Mouse (Mus musculus): ENCODE measurements around the gene Phb2.

The Phb2 gene

GRCm38 (mm10) chr6:124693243-124693981, 18.7 kb upstream of the Phb2 start:
- no peak for DNase-seq

- DNase-seq = peak; percentile 84
Measured at GRCm38 (mm10) chr6:124694166-124694955, 17.8 kb upstream of the Phb2 start.

DNA sequence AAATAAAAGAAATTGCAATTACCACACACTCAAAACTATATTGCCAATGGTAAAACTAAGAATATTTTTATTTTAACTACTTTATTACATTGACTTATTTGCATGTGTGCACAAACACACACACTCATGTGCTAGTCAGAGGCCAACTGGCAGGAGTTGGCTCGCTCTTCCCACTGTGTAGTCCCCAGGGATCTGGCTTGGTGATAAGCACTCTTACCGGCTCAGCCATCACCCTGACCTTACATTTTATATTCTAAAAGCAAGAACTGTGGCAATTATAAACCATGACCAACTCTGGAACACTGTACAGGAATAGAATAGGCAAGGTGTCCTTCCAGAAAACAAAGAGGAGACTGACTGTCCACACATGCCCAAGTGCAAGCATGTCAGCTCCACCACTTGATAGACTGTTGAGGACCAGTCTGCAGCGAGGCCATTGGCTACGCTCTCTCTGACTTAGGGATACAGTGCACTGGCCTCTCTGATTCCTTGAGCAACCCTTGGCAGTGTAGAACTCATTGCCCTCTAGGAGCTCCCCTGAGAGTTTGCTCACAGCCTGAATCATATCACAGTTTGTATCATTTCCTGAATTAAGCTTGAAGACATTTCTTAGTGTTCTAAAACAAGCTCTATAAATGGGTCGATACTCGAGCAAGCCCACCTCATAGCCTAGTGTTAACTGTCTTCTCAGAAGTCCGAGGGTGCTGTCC, 15.5 kb upstream of the Phb2 start:
- no peak for DNase-seq

- no peak for DNase-seq
Measured at GRCm38 (mm10) chr6:124698751-124699150, 13.4 kb upstream of the Phb2 start.

GRCm38 (mm10) chr6:124699366-124699765, 12.8 kb upstream of the Phb2 start:
- DNase-seq = no peak

DNA sequence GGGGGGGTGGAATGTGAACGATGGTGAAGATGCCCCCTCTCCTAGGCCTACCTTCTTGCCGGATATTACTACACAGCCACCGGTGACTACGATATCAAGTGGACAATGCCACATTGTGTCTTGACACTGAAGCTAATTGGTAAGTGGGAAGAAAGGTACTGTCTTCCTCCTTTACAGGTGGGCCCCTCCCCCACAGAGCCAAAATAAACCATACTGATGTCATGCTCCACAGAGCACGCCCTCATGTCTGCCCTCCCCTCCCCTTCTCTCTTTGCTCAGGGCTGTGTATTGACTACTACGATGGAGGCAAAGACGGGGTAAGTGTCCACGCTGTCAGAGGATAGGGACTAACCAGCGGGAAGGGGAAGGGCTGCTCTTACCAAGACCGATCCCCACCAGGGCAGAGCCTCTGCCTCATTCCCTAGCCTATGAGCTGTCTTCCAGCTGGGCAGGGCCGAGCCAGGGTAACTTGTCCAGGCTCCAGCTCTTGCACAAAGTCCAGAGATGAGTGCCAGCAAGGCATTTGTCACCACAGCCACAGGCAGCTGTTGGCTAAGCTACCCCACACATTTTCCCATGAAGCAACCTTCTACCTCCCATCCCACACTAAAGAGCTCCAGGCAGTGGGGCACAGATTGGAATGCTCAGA, 12.1 kb upstream of the Phb2 start:
- peak; percentile 82 for DNase-seq

GRCm38 (mm10) chr6:124701338-124701737, 10.8 kb upstream of the Phb2 start:
- DNase-seq = no peak

- no peak for DNase-seq
Measured at GRCm38 (mm10) chr6:124702102-124702783, 9.9 kb upstream of the Phb2 start.

- DNase-seq = peak; percentile 84
Measured at GRCm38 (mm10) chr6:124702784-124703103, 9.4 kb upstream of the Phb2 start.

GRCm38 (mm10) chr6:124703789-124704188, 8.3 kb upstream of the Phb2 start:
- no peak for DNase-seq

- no peak for DNase-seq
Measured at GRCm38 (mm10) chr6:124704417-124704816, 7.7 kb upstream of the Phb2 start.

DNA sequence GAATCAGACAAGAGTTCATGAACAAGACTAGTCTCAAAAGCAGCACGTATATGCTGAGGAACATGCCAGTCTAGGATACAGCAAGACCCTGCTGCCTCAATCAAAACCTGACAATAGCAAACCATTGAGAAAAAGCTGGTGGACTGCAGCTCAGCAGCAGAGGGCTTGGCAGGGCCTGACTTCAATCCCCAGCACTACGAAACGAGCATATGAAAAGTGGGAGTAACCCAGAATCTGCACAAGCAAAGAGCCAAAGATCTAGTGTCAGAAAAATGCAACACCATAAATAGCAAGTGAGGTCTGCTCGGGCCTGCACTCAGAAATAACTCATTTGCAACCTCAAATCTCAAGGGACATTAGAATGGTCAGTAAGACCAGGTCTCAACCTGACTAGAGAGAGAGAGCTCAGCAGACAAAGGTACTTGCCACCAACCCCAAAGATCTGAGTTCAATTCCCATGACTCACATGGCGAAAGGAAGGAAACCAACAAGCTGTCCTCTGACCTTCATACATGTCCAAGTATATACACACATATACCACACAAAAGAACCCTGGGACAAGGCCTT, 6.0 kb upstream of the Phb2 start:
- no peak for DNase-seq

DNA sequence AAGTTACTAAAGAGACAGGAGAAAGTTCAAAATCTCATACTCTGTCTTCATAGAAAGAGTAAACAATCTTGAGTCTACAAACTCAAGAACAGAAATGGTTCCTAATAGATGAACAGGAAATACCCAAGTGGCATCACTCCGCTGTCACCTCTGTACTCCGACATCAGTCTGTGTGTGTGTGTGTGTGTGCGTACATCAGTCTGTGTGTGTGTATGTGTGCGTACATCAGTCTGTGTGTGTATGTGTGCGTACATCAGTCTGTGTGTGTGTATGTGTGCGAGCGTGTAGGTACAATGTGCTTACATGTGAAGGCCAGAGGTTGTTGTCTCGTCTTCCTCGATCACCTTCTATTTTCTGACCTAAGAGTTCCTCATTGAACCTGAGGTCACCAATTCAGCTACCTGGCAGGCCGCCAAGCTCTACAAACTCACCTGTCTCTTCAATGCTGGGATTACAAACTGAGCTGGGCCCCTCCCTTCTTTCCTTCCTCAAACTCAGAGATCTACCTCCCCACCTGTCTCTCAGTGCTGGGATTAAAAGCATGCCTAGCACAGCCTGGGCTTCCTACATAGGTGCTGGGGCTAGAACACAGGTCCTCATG, 3.7 kb upstream of the Phb2 start:
- no peak for DNase-seq

- DNase-seq = no peak
Measured at GRCm38 (mm10) chr6:124712918-124713317, 782 bp downstream of the Phb2 start.

DNA sequence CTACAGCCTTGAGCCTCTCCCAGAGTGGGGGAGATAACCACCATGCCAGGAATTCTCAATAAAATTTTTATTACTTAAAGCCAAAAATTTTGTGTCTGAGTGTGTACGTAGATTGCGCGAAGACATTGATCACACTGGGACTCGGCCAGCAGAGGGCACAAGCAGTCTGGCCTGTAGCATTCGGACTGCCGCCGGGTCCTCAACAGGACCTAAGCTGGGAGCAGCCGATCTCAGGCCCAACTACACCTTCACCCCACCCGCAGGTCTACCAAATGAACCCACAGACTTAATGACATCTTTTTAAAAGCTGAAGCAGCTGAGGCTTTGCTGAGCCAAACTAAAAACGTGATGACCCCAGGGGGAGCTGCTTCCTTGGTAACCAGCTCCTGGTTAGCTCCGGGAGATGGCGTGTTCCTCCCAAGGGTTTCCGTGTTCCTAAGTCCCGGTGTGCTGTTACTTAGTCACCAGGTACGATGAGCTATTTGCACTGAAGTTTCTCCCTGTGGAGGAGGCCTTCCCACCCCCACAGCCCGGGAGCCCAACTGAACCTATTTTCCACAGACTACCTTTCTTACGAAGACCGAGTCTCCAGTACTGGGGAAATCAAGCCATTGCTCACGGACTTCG, 4.8 kb downstream of the Phb2 start:
- peak; percentile 62 for DNase-seq

GRCm38 (mm10) chr6:124717968-124718367, 5.8 kb downstream of the Phb2 start:
- DNase-seq = no peak

- peak; percentile 87 for DNase-seq
Measured at GRCm38 (mm10) chr6:124718703-124719102, 6.6 kb downstream of the Phb2 start.

GRCm38 (mm10) chr6:124719354-124719978, 7.3 kb downstream of the Phb2 start:
- no peak for DNase-seq

DNA sequence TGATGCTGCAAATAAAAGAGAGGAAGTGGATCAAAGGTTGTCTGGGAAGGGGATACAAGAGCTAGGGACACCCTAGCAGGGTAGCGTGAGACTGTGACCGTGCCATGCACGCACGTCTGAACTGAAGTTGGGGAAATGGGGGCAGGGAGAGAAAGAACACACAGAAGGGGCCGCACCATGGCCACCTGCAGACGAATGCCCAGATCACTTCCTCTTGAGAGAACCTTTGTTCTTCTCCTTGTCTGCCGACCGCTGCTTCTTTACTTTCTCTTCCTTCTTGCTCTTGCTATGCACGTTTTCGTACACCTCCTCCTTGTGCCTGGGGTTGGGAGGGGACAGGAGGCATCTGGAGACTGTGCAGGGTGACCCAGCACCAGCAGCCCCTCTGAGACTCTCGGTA, 8.8 kb downstream of the Phb2 start:
- DNase-seq = no peak

GRCm38 (mm10) chr6:124722876-124723473, 10.8 kb downstream of the Phb2 start:
- no peak for DNase-seq

- DNase-seq = no peak
Measured at GRCm38 (mm10) chr6:124723541-124723940, 11.4 kb downstream of the Phb2 start.

All from lung, postnatal 10 days (tissue).